Mouse (Mus musculus) cerebellum, postnatal 10 days (tissue): Measurements from ENCODE around the gene Reln.
A peak's percentile ranks its signal among the peaks of the same experiment; 100 is the strongest.

ENCODE experiments used
- DNase-seq, 2 experiments: peaks; one replicate each; pipeline ENCODE4 v3.0.0; 2021; ENCODE audit warnings: mixed read lengths in 2 of 2

Reln gene

DNA sequence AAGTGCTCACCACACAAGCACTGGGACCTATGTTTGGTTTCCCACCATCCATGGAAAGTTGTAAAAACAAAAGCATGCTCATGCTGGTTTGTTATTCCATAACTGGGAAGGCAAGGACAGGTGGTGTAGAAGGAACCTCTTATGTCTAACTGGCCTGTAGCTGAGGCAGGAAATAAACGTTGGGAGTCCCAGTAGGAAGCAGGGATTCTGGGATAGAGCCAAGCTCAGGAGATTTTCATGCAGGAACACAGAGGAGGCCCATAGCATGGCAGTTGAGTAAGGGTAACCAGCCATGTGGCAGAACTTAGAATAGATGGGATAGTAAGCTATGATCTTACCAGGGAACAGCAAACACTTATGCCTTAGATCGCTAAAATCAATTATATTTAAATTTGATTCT is 120.6 kb downstream of the Reln start:
- peak in 1 of 2 experiments; percentile 26 for DNase-seq

DNA sequence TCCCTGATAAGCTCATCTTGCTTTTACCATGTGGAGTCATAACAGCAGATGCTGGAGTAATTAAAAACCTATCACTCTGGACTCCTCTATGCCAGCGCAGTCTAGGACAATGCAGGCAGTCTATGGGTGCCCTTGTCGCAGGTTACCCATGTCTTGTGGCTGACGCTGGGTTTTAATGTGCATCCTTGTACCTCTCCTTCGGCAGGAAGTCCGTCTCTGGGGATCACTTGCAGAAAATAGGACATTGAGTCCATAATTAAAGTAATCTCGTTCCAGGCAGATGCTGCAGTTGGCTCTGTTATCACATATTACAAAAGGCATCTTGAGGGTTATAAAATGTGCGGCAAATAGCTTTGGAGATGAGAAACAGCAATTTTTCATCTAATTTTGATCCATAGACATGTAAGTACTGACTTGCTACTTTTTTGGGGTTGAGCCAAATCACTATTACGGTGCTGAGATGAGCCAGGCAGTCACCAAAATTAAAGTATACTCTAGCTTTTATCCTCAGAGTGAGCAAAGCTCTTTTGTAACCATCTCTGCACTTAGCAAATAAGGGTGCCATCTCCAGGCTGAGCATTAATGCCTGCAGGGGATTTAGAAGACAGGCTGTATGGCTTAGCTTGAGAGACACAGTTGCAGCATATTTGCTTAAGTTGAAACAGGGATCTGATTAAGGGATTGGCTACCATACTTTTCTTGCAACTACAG is 136.0 kb downstream of the Reln start:
- DNase-seq: no peak

DNA sequence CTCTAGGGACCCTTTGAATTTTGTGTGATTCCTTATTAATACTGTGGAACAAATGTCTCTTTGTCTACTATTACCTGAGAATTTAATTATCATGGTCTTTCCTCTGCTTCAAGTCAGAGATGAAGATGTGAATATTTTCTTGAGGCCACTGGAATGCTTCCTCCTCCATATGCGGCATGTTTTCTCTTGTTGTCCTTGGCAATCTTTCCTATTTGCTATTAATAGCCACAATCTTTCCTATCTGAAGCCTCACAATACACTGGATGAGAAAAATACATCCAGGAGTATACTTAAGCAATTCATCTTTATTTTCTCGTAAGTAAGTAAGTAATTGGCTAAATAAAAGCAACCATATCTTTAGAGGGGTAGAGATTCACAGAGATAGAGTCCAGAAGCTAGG is 146.6 kb downstream of the Reln start:
- no peak for DNase-seq

DNA sequence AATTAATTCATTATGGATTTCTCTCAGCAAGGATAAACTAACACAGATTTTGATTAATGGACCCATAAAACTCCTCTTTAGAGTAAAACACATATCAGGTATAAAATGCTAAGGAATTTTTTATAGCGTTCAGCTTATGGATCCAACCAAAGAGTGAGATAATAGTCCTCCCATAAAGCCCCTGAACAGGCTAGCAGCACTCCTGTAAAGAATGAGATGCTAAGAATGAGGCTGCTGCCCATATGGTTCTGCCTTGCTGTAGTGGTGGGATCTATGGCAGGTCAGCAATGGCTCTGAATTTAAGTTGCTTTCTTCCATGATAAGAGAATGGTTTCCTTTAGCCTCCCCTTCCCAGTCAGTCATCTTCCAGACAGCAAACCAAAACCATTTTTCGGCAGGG is 147.6 kb downstream of the Reln start:
- DNase-seq: no peak

DNA sequence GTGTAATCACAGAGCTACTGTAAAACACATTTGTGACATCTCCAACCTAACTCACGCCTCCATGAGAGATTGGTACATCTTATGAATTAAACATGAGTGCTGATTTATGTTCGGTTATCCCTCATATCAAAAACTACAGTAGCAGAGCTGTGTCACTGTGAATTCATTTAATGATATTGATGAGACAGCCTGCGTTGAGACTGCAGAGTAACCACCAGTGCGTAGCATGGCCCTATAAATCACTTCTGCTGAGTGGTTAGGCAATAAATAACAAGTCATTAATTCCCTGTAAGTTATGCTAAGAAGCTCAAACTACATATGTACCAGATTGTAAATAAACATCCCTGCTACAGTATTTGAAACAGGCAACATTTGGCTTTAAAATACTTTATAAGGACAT is 148.0 kb downstream of the Reln start:
- DNase-seq: no peak

DNA sequence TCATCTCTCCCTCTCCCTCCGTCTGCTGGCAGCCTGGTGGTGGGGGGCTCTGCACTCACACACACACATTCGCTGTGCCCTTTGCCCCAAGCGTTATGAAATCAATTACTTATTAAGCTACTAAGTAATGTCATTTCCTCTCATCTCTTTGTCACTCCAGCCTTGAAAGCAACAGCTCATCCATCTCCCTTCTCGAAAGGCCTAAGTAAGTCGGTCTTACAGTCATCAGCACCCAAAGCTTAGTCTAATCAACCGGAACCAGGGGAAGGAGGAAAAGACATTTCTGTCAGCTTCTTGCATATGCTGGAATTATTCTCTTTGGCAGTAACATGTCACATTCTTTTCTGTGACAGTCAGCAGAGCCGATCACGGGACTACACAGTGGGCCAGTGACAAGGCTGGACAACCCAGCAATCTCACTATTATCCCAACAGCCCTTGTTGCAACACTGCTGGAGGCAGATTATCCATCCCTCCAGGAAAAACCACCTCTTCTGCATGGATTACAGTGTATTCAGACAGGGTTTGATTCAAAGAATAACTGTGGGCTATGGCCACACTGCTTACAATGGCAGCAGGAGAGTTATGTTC is 149.1 kb downstream of the Reln start:
- no peak for DNase-seq

DNA sequence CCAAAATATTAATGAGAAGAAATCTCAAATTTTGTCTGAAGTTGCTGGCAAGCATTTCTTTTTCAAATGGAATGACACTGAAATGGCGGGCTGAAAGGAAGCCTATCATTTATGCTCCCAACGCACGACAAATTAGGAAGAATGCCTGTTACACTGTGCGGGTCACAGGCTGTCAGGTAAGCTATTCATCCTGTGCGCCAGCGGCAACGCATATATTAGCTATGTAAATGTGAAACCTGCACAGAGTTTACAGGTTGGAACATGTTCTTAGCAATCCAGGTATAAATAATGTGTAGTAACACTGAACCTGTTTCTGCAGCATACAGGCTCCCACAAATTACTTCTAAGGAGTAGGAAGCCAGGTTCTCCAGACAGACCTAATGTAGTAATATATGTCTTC is 152.7 kb downstream of the Reln start:
- DNase-seq: no peak

DNA sequence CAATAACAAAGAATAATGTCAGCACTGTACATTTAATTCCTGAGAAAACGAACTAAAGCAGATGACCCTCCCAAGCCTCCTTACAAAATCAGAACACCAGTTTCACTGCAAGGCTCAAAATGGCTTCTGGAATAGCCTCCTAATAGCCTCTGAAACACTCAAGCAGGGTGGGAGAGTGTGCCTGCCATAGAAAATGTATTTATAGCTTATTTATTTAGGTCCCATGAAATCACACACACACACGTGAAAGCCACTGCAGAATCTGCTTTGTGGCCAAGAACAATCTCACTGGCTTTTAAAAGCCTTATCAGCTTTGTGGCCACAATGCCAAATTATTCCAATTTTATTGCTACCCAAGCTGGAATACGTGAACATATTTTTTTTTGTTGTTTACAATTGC is 154.2 kb downstream of the Reln start:
- DNase-seq: no peak

DNA sequence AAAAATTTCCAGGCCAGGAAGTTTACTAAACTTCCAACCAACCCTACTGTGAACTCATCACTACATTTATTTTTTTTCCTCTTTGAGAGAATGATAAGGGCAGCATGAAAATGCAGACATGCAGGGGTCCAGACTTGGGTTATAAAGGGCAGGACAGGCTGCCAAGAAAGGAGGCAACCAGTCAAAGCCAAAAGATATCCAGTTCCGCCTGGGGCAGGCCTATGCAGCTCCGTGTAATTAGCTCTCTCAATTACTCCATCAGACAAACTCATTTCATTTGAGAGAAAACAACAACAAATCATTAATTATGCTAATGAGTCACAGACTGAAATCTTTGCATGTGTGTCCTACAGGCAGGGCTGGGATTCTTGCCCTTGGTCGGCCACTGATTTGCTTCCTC is 156.9 kb downstream of the Reln start:
- DNase-seq: peak in 1 of 2 experiments; percentile 29

DNA sequence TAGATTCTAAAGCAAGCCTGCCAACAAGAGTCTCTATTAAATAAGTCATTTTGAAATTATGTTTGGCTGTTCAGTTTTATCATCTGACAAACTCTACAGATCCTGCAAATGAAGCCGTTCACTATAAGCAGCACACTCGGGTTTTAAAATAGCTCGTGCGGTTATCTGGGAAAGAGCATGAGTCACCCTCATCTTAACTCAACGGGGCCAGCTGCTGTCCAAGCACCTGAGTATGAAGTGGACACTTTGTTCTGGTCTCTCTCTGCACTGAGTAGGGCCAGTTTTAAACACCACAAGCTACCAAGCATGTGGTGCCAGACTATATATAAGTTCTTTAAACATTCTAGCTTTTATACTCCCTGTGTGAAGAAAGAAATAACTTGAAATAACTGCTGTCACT is 168.0 kb downstream of the Reln start:
- DNase-seq: no peak

DNA sequence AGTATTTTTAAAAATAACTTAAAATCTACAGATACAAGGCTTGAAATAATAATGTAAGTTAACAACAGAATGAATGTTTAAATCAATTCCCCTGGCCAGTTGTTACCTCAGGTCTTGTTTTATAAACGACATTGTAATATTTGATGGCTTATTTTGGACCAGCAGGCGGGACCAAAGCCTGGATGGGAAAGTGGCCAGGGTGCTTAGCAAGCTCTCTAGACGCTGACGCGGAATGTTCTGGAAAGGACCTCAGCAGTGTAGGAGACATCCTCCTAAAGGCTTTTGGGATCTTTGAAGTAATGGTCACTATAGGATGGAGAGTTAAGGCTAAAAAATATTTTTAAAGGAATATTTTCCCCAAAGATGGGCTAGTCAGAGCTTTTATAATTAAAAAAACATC is 173.2 kb downstream of the Reln start:
- DNase-seq: peak; percentile 54 to 58

DNA sequence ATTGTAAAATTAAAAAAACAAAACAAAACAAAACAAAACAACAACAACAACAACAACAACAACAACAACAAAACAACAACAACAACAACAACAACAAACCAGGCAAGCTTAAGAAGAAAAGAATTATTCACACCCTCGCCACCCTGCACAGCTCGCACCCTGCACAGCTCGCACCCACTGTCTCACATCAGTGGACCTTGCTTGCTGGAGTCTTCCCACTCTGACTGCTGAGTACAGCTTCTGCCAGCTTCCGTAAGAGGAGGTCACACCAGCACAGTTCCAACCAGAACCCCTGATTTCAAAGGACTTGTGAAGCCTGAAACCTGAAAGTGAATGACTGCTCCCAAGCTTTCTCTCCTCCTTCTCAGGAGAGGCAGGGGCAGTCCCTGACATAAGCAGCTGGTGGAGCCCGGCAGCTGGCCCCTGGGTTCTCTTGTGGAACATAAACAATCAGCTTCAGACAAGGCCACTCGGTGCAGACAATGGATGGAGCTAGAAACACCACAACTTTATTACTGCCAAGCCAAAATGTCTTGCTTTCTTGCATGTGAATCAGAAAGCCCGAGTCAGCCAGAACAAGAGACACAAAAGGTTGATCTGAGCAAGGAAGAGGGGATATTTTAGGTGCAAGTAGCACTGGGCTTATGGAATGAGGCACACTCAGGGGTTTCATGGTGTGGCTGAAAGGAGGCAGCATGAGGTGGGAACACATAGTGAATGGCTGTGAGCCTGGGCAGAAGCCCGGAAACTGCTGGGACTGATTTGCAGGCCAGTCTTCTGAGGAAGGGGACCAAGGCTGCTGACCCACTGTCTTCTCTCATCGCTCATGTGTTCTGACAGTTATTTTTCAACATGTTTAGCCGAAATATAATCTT is 180.2 kb downstream of the Reln start:
- peak; percentile 27 to 34 for DNase-seq

DNA sequence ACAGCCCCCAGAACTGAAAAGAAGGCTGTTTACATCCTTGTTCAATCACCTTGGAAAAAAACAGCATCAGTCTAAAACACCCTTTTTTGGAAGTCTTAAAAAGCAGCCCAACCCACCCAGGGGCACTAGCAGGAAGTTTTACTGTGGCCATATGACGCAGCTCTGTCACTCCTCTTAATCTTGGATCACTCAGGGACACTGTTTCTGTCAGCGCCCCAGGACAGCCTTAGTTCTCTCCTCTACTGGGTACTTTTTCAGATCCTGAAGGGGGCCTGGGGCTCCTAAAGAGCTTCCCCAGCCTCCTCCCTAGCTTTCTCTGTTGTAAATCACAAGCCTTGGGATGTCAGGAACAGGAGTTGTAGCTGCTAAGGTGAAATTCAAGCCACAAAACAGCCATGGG is 183.6 kb downstream of the Reln start:
- no peak for DNase-seq

DNA sequence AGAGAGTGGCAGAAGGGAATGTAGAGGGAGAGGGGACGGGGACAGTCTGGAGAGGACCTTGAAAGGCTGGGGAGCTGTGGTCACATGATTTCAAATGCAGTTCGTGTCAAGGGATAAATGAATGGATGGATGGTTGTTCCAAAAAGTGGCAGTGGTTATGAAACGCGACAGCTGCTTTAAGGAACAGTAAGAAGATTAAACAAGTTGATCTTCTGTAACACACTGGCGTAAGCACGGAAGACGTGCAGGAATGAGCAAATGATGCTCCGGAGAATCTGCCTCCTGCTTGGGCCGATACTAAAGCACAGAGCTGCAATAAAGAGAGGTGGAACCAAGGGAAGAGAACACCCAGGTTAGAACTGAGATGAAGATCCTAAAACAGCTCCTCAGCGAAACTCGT is 185.7 kb downstream of the Reln start:
- DNase-seq: no peak

DNA sequence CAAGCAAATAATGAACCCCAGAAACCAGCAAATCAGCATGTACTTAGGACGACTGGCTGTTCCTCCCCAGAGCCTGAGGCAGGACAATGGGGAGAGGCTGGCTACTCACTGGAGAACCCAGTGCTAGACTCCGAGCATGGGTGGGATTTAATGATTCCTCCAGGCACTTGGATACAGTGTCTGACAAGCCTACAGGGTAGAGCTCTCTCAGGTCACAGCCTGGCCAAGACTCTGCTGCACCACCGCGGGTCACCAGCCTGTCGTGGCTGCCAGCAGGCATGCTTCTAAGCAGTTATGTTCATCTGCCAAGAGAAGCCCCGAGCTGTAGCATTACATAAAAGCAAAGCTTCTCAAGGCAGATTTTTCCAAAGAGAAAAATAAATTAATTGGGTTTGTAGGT is 190.9 kb downstream of the Reln start:
- DNase-seq: peak; percentile 77 to 89

DNA sequence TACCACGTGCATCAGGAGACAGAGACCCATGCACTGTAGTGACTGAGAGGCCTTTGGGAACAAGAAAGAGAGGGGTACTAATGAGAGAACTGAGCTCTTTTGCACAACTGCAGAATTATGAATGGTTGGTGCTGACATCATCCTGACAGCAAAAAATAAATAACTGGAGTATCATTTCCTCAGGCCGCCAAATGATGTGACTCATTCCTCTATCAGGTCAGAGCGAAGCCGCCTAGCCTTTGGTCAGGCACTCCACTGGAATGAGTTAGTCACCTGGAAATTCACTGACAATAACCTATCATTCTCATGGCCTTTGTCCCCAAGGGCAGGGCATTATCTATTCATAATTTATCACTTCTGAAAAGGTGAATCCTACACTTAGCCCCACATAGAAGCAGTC is 202.7 kb downstream of the Reln start:
- no peak for DNase-seq

DNA sequence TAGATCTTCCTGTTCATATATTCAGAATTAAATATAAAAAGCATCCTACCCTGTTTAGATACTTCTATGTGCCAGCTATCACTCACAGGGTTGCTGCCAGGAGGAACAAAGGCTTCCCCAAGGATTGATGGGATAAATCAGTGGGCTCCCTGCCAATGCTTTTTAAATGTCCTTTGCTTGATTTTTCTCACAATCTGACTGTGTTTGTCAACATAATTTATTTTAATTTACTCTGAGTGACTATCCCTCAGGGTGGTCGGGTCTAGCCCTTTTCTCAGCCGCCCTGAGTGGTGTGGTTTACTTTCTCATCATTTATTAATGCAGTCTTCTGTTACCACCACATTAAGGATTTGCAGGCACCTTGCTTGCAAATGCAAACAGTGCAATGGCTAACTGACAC is 205.5 kb downstream of the Reln start:
- no peak for DNase-seq

DNA sequence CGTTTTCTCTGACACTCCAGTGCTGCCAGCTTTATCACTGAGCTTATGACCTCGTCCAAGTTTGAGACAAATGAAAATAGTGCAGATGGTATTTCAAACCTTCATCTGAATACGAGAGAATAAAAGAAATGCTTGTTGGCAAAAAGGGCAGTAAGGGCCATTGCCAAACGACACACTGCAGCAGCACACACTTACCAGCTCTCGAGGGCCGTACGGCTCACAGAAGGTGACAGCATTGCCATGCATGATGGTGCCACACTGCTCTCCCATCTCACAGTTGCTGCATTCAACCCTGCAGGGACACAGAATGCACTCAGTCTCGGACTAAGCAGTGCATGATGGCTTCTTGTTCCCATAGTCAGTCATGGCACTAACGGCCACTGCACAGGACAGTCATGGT is 210.1 kb downstream of the Reln start:
- DNase-seq: peak in 1 of 2 experiments; percentile 32

DNA sequence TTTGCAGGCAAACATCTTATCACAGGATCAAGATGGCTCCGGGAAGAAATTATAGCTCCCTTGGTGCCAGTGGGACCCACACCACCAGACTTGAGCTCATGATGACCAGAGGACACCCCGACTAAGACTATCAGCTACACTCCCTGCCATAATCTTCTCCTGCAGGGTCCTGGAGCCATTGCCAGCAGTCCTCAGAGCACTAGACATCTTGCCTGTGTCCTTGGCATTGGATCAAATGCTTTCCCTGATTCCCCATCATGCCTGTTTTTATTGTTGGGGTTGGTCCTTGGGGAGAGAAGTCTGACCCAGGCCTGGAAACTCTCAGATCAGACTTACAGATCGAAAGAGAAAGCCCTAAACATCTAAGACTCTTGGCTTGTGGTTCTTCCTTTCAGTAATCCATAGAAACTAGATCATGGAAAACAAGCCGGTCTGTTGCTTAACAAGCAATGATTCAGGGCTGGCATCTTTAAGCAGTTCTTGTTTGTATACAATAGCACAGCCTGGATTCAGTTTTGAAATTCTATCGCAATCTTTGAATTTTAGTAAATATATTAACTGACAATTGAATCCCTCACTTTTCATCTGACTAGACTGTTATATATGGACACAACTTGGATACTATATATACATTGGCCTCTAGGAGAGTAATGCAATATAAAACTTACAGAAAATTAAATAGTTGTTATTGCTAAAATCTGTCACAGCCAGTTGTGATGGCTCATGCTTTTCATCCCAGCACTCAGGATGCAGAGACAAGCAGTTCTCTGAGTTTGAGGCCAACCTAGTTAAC is 212.6 kb downstream of the Reln start:
- peak; percentile 79 to 84 for DNase-seq

DNA sequence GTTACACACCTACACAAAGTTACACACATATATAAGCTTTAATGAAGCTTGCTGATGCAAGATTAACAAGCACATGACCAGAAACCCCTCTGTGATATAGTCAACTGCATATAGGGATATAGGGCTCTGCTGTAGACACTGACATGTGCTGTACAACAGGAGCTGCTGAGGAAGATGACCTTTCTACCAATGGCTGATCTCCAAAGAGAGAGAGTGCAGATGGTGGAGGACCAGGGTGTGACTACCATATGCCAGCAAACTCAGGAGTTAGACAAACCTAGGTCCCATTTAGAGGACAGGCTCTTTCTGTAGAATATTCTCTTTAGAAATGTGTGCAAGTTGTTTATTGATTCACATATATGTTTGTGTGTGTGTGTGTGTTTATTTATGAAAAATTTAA is 216.9 kb downstream of the Reln start:
- peak; percentile 64 to 67 for DNase-seq

DNA sequence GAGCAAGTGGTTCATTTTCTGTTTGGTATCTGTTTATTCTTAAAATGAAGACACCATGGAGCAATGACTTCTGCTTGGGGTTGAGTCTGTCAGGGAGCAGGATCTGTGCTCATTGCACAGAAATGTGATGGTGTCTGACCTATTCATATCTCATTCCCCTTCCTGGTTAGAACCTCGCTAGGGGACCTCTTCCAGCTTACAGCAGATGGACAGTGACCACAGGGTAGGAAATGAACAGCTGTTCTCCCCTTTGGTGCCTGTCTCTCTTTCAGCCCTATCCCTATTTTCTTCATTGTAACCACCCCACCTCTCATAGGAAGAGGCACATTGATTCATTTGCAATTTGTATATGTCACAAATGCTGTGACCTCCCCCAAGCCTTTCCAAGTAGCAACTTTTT is 225.2 kb downstream of the Reln start:
- peak; percentile 56 to 72 for DNase-seq

DNA sequence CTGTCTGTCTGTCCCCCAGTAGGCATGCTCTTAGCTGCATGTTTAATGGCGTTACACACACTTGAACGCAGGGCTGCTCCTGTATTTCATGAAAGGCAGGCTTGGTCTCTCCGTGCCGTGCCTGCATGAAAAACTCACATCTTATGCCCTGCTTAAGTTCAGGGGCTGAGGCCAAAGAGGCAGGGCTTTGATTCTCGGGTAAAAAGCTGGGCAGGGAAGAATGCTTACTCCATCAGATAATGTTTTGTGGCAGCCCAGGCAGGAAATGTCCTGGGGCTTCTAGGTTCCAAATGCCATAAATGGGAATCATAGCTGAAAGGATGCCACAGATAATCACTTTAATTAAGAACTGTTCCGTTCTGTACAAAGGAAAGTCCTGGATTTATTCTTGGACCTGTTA is 226.0 kb downstream of the Reln start:
- DNase-seq: peak; percentile 72 to 80

DNA sequence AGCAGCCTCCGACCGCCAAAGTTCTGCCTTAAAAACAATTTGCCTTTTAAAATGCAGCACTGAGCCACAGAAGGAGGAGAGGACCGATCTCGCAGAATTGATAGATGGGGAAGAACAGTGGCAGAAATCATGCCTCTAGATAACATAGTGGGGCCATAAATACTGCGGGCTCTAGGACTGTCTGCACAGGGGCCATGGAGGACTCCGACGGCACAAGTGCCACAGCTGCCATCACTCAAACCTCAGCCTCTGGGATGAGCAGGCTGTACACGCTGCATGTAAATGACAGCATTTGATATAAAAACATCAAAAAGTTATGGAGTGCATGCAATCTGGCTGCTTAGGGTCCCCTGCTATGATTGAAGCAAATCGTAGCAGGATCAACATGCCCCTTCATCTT is 227.6 kb downstream of the Reln start:
- DNase-seq: no peak
